Mouse (Mus musculus): ENCODE results near the gene St14.

GRCm38 (mm10) chr9:31090081-31091023 lies 41.3 kb downstream of the St14 start:
- TF ChIP-seq MAFK (IDR thresholded peaks at IDR 0.05; ENCODE audit: insufficient read depth, low read depth, low read length) (no peak), ZNF384 (IDR thresholded peaks at IDR 0.05; ENCODE audit: low read depth, low read length) (no peak)
